Mouse (Mus musculus): ENCODE measurements at regions not wholly inside any gene's neighbourhood (a gene's known extent, or its start where the extent isn't known, plus 50 kb on each side); places are given as distances from the start of the nearest gene placed in this dataset.

- DNase-seq (ENCODE audit: low spot score in 2 of 2) = no peak
Observed at GRCm38 (mm10) chr13:71874986-71875385, 88.5 kb downstream of the Irx1 start.

GRCm38 (mm10) chr13:71868763-71869162 lies 94.8 kb downstream of the Irx1 start:
- no peak for DNase-seq (ENCODE audit: low spot score in 2 of 2)

- no peak for DNase-seq (ENCODE audit: low spot score in 2 of 2)
Observed at GRCm38 (mm10) chr13:71853426-71854025, 110.0 kb downstream of the Irx1 start.

GRCm38 (mm10) chr13:71804032-71804958 lies 159.2 kb downstream of the Irx1 start:
- DNase-seq (ENCODE audit: low spot score in 2 of 2) = no peak

GRCm38 (mm10) chr13:71798288-71798687 lies 165.2 kb downstream of the Irx1 start:
- no peak for DNase-seq (ENCODE audit: low spot score in 2 of 2)

GRCm38 (mm10) chr13:71784740-71785139 lies 178.8 kb downstream of the Irx1 start:
- no peak for DNase-seq (ENCODE audit: low spot score in 2 of 2)

- DNase-seq (ENCODE audit: low spot score in 2 of 2) = no peak
Observed at GRCm38 (mm10) chr13:71747003-71747965, 216.2 kb downstream of the Irx1 start.

GRCm38 (mm10) chr13:71746534-71746933 lies 217.0 kb downstream of the Irx1 start:
- no peak for DNase-seq (ENCODE audit: low spot score in 2 of 2)

- no peak for DNase-seq (ENCODE audit: low spot score in 2 of 2)
Observed at GRCm38 (mm10) chr13:71736821-71737345, 226.6 kb downstream of the Irx1 start.

GRCm38 (mm10) chr13:71734261-71734660 lies 229.3 kb downstream of the Irx1 start:
- DNase-seq (ENCODE audit: low spot score in 2 of 2) = no peak

GRCm38 (mm10) chr13:71733360-71733759 lies 230.2 kb downstream of the Irx1 start:
- DNase-seq (ENCODE audit: low spot score in 2 of 2) = no peak

- no peak for DNase-seq (ENCODE audit: low spot score in 2 of 2)
Observed at GRCm38 (mm10) chr13:71732903-71733302, 230.6 kb downstream of the Irx1 start.

- no peak for DNase-seq (ENCODE audit: low spot score in 2 of 2)
Observed at GRCm38 (mm10) chr13:71690069-71690817, 273.3 kb downstream of the Irx1 start.

GRCm38 (mm10) chr13:71689187-71689586 lies 274.3 kb downstream of the Irx1 start:
- no peak for DNase-seq (ENCODE audit: low spot score in 2 of 2)

- DNase-seq (ENCODE audit: low spot score in 2 of 2) = no peak
Observed at GRCm38 (mm10) chr13:71676081-71676624, 287.4 kb downstream of the Irx1 start.

GRCm38 (mm10) chr13:71669956-71670739 lies 293.4 kb downstream of the Irx1 start:
- DNase-seq (ENCODE audit: low spot score in 2 of 2) = no peak

- no peak for DNase-seq (ENCODE audit: low spot score in 2 of 2)
Observed at GRCm38 (mm10) chr13:71668256-71668655, 295.3 kb downstream of the Irx1 start.

- no peak for DNase-seq (ENCODE audit: low spot score in 2 of 2)
Observed at GRCm38 (mm10) chr13:71665221-71665916, 298.2 kb downstream of the Irx1 start.

GRCm38 (mm10) chr13:71657898-71658297 lies 305.6 kb downstream of the Irx1 start:
- DNase-seq (ENCODE audit: low spot score in 2 of 2) = no peak

All from thymus, postnatal 10 days (tissue).